Mouse (Mus musculus): ENCODE data around the gene Zfyve19. TPM values are rescaled to one million over a fixed set of nuclear protein-coding genes. Genes with fewer than 3 reads are reported as not detected.

Gene Zfyve19
- total RNA-seq (2015; ENCODE audit: low replicate concordance) (0.58 and 4.2 TPM in 2 replicates), total RNA-seq (2017; ENCODE audit: low replicate concordance) (11.3 and 12.6 TPM in 2 replicates)

DNA sequence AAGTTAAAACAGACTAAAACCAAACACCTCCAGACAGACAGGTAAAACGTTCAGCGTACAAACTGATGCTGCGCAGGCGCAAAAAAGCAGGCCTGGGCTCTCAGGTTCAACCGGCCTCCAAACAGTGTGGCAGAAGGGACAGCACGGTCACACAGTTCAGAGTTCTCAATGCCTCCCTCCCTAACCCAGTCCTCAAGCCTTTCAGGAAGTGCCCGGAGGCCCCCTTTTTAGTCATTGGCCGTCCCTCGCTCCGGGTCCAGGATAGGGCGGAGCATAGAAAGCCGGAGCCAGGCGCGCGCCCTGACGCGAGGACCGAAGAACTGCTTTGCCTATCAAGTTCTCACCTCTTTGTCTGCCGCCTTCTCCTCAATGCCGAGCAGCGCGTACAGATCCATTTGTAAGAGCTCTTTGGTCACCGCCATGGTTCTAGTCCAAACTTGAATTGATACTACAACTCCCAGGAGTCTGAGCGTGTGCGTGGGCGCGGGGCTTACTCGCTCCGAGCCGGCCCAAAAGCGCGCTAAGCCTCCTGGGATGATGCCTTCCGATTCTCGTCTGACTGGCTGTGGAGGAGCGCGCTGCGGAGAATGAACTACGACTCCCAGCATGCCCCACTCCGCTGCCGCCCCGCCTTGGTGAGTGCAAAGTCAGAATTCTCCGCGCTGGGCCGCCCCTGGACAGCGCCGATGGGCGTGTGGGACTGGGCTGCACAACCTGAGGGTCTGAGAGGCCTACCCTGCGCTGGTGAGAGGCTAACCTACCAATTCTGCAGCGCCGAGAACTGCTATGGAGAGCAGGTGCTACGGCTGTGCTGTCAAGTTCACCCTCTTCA is at the start of gene Zfyve19, which contains the start of gene Dnajc17:
TSS of gene Zfyve19 (plus strand) at position 274 of the 832 bp plus-strand sequence.
TSS of gene Dnajc17 (minus strand) at position 452 of the 832 bp plus-strand sequence.
- peak; percentile 96 for ATAC-seq (replicated peaks; ENCODE audit: low FRiP score, poor library complexity, severe bottlenecking)

- no peak for ATAC-seq (replicated peaks; ENCODE audit: low FRiP score, poor library complexity, severe bottlenecking)
Observed at GRCm38 (mm10) chr2:119161247-119161646, 47.2 kb upstream of the Zfyve19 start.

- ATAC-seq (replicated peaks; ENCODE audit: low FRiP score, poor library complexity, severe bottlenecking), result no peak
Observed at GRCm38 (mm10) chr2:119163135-119163534, 45.3 kb upstream of the Zfyve19 start.

- no peak for ATAC-seq (replicated peaks; ENCODE audit: low FRiP score, poor library complexity, severe bottlenecking)
Observed at GRCm38 (mm10) chr2:119163999-119164398, 44.4 kb upstream of the Zfyve19 start.

DNA sequence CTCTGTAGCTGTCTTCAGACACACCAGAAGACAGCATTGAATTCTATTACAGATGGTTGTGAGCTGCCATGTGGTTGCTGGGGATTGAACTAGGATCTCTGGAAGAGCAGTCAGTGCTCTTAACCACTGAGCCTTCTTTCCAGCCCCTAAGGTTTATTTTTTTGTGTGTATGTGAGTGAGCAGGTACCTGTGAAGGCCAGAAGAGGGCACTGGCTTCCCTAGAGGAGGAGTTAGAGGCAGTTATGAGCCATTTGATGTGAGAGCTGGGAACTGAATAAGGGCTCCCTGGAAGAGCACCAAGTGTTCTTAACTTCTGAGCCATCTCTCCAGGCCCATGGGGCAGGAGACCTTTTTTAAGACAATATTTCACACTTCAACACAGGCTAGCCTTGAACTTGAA is 43.0 kb upstream of the Zfyve19 start:
- no peak for ATAC-seq (replicated peaks; ENCODE audit: low FRiP score, poor library complexity, severe bottlenecking)

GRCm38 (mm10) chr2:119166901-119167865 is 41.2 kb upstream of the Zfyve19 start, which contains the start of gene Gchfr:
Gene Gchfr, plus strand, starts transcription at chr2:119167773.
- peak; percentile 86 for ATAC-seq (replicated peaks; ENCODE audit: low FRiP score, poor library complexity, severe bottlenecking)

DNA sequence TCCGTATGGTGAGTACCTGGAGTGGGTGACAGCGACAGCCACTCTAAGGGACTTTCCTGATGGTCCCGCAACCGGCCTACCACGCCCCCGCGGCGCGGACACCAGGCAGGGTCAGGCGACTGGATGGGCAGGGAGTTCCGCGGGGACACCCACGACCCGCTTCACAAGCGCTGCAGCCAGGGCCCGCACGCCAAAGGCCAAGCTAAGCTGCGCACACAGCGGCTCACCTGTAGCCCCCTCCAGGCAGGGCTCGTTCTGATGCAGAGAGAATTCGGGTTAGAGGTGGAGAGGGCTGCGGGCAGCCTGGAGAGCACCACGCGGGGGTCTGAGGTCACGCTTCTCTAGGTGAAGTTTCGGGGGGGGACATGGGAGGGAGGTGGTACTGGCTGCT is 40.6 kb upstream of the Zfyve19 start:
- no peak for ATAC-seq (replicated peaks; ENCODE audit: low FRiP score, poor library complexity, severe bottlenecking)

DNA sequence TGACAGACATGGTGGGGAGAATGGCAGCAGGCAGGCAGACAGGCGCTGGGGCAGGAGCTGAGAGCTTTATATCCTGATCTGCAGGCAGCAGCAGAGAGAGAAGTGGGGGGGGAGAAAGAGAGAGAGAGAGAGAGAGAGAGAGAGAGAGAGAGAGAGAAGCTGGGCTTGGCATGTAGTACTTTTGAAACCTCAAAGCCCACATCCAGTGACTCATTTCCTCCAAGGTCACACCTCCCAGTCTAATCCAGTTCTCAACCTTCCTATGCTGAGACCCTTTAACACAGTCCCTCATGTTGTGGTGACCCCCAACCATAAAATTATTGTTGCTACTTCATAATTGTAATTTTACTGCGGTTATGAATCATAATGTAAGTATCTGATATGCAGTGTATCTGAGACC is 38.1 kb upstream of the Zfyve19 start:
- ATAC-seq (replicated peaks; ENCODE audit: low FRiP score, poor library complexity, severe bottlenecking), result no peak

DNA sequence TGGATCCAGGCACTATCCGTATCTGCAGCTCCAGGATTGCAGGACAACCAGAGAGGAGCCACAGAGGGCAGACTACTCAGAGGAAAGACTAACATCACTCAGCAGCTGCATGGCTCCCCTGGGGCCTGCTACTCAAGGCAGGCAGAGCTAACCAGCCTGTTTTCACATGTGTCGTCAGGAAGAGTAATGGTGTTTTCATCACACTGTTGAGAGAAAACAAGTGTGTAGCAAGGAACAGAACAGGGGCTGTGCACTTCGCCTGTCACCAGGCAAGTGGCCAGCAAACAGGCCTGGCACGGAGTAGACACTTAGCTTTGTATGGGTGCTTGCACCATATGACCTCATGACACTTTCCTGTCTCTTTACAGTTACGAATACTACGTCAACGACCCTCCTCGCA is 36.8 kb upstream of the Zfyve19 start:
- no peak for ATAC-seq (replicated peaks; ENCODE audit: low FRiP score, poor library complexity, severe bottlenecking)

DNA sequence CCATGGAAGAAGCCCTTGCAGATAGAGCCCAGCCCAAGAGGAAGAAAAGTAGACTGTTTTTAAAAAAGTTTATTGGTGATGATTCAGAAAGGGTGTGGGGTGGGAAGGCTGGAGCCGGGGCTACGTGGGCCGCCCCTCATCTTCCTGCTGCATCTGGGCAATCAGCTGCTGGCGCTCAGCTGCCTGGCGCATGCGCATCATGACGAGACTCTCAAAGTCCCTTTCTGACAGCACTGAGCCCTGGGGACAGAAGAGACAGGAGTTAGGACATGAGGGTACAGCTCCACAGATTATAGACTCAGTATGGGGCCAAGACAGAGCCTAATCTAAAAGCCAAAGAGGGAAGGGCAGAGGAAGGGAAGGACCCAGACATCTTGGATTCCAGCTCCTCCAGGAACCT is 36.0 kb upstream of the Zfyve19 start:
- ATAC-seq (replicated peaks; ENCODE audit: low FRiP score, poor library complexity, severe bottlenecking), result no peak

DNA sequence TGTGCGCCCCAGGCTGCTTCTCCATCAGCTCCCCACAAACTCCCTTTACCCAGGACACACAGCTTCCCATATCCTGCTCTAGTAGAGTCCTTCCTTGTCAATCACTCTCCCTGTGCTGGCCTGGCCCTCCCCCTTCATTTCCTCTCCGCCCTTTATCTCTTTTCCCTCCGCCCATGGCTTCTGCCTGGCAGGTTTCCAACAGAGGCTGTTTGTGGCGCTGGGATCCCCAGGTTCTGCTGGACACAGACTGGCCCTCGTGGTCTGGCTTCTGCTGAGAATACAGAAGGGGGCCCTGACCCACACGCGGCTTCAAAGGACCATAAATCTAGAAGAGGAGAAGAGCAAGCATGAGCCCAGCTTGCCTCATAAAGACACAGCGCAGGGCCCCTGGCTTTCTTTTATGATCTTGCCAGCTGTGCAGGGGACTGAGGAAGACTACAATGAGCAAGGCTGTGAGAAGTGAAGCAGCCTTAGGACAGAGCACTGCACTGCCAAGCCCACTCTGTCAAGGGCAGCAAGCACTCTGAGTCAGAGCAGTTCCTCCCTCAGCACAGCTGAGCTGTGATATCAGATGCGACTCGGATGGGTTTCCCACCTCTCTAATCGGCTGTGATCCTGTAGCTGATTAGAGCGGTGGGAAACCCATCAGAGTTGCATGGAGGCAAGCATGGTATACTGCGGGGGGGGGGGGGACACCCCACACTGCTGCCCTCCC is 35.4 kb upstream of the Zfyve19 start:
- ATAC-seq (replicated peaks; ENCODE audit: low FRiP score, poor library complexity, severe bottlenecking), result peak; percentile 58

DNA sequence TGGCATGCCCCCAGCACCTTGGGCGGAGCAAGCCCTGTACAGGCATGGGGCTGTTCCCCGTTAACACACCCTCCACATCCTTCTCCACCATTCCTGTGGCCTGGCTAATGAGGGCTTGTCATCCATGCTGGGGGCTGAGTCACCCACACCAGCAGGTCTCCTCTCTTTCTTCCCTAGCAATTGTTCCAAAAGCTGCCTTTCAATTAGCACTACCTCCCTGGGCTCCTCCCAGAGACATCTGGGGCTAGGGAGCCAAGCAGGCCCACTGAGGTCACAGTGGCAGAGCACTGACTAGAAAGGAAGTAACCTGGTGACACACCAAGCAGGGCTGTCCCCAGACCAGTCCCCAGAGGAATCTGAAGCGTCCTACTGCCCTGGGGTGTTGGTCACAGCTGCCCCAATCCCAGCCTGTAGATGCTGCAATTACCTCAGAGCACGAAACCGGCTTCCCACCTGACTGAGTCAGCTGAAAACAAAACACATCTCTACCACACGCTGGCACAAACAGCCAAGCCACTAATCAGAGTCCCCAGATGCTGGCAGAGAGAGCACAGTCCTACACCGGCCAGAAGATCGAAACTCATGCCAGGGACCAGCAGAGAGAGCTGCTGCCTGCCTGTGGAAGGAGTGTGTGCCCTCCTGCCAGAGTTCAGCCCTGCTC is 34.3 kb upstream of the Zfyve19 start, which contains the start of gene Gm14137:
TSS of gene Gm14137 (plus strand) at position 519 of the 661 bp plus-strand sequence.
- ATAC-seq (replicated peaks; ENCODE audit: low FRiP score, poor library complexity, severe bottlenecking), result no peak

- ATAC-seq (replicated peaks; ENCODE audit: low FRiP score, poor library complexity, severe bottlenecking), result no peak
Observed at GRCm38 (mm10) chr2:119174866-119175265, 33.6 kb upstream of the Zfyve19 start.

DNA sequence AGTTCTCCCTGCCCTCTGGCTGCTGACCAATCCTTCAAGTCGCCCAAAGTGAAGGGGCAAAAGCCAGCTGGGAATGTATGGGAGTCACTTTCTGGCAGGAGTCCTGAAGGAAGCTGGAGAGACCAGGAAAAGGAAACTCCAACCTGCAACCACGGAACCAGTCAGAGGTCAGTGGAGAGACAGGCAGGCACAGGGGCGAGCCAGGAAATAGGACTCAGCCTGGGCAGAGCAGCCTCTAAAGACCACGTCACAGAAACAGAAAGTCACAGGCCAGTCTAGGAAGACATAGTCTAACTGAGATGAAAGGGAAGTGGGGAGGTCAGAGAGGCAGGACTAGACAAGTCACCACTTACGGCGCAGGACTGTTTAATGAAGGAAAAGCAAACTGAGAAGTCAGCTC is 32.8 kb upstream of the Zfyve19 start:
- ATAC-seq (replicated peaks; ENCODE audit: low FRiP score, poor library complexity, severe bottlenecking), result no peak

DNA sequence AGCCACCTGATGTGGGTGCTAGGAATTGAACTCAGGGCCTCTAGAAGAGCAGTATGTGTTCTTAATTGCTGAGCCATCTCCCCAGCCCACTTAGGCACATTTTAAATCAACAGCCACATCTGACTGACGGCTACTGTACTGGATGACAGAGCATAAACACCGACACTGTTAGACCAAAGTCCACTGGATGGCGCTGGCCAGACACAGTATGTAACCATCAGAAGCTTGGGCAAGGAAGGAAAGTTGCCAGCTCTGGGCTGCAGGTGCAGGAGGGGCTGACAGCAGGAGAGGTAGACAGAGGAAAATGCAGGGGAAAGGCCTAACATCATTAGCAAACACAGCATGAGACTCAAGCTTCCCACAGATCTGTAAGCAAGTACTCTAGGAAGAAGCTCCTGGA is 31.7 kb upstream of the Zfyve19 start:
- ATAC-seq (replicated peaks; ENCODE audit: low FRiP score, poor library complexity, severe bottlenecking), result no peak

- ATAC-seq (replicated peaks; ENCODE audit: low FRiP score, poor library complexity, severe bottlenecking), result no peak
Observed at GRCm38 (mm10) chr2:119177384-119177939, 31.0 kb upstream of the Zfyve19 start.

- no peak for ATAC-seq (replicated peaks; ENCODE audit: low FRiP score, poor library complexity, severe bottlenecking)
Observed at GRCm38 (mm10) chr2:119182914-119183313, 25.5 kb upstream of the Zfyve19 start.

GRCm38 (mm10) chr2:119189029-119189710 is 19.2 kb upstream of the Zfyve19 start:
- ATAC-seq (replicated peaks; ENCODE audit: low FRiP score, poor library complexity, severe bottlenecking), result peak; percentile 95

Measured in erythroblast, adult 5-6 weeks (primary cell).